Mouse (Mus musculus) CH12.LX (cell line): ENCODE data around the gene Pole2. TPM values are rescaled to one million over a fixed set of nuclear protein-coding genes. Genes with fewer than 3 reads are reported as not detected.

Experiments used
- DNase-seq: peaks from one replicate; pipeline ENCODE4 v3.0.0-alpha.2; 2013; ENCODE audit errors: extremely low read depth
- H3K27ac ChIP-seq: 2 replicates; pipeline ENCODE4 v1.5.1; 2012; ENCODE audit warnings: low read depth, mild to moderate bottlenecking, control low read depth, moderate library complexity; ENCODE audit not compliant: insufficient read depth
- H3K27me3 ChIP-seq: replicated peaks from 2 replicates; pipeline ENCODE3; 2012; ENCODE audit warnings: inconsistent platforms
- H3K36me3 ChIP-seq, 2 experiments: replicated peaks in 1 of 2; 2 replicates each; pipeline versions ENCODE3 to v1.6.1; 2012; ENCODE audit warnings: inconsistent platforms in 1 of 2, low read length in 1 of 2, mild to moderate bottlenecking in 1 of 2, mixed read lengths in 1 of 2, moderate library complexity in 1 of 2; ENCODE audit not compliant: control insufficient read depth in 1 of 2, insufficient read depth in 1 of 2
- H3K4me1 ChIP-seq, 2 experiments: 2 replicates each; pipeline ENCODE4 v1.6.1; 2012; ENCODE audit warnings: inconsistent platforms in 1 of 2, moderate library complexity in 1 of 2; ENCODE audit not compliant: insufficient read depth in 2 of 2, control insufficient read depth in 1 of 2
- H3K4me2 ChIP-seq: 2 replicates; pipeline ENCODE4 v1.6.1; 2012; ENCODE audit warnings: low read depth, mild to moderate bottlenecking, control low read depth; ENCODE audit not compliant: poor library complexity, insufficient read depth, severe bottlenecking
- H3K4me3 ChIP-seq, 3 experiments: fragments of 150-350 bp in 1 of 3; sonication (generic) in 1 of 3; replicated peaks in 1 of 3; 2 replicates each; pipeline versions ENCODE3 to v1.5.1; 2011 to 2012; ENCODE audit warnings: low read depth in 2 of 3, low read length in 2 of 3, mild to moderate bottlenecking in 2 of 3, moderate library complexity in 2 of 3, control low read depth in 1 of 3, improper control_type of control experiment in 1 of 3, inconsistent platforms in 1 of 3, mixed read lengths in 1 of 3; ENCODE audit not compliant: poor library complexity in 1 of 3
- H3K79me2 ChIP-seq: replicated peaks from 2 replicates; pipeline ENCODE4 v1.6.1; 2012; ENCODE audit warnings: mild to moderate bottlenecking, moderate library complexity; ENCODE audit not compliant: control insufficient read depth, poor library complexity, insufficient read depth, severe bottlenecking; ENCODE audit errors: extremely low read depth
- H3K9ac ChIP-seq: 2 replicates; pipeline ENCODE4 v1.6.1; 2012; ENCODE audit warnings: low read depth, mild to moderate bottlenecking, control low read depth, moderate library complexity; ENCODE audit not compliant: insufficient read depth
- H3K9me3 ChIP-seq: replicated peaks from 2 replicates; pipeline ENCODE3; 2012; ENCODE audit warnings: low read length, inconsistent platforms, mixed read lengths
- CHD1 ChIP-seq: IDR thresholded peaks from 2 replicates; pipeline ENCODE4 v1.6.1; 2012; ENCODE audit warnings: low read depth, low read length, improper control_type of control experiment, inconsistent platforms
- CTCF ChIP-seq, 2 experiments: IDR thresholded peaks in 1 of 2; conservative IDR thresholded peaks in 1 of 2; 2 replicates each; pipeline ENCODE4 v1.5.1; 2011 to 2012; ENCODE audit warnings: low read depth in 2 of 2, low read length in 2 of 2, improper control_type of control experiment in 1 of 2, inconsistent platforms in 1 of 2, mild to moderate bottlenecking in 1 of 2, moderate library complexity in 1 of 2
- E2F4 ChIP-seq: IDR thresholded peaks from 2 replicates; pipeline ENCODE4 v1.6.1; 2011; ENCODE audit warnings: low read depth, low read length, improper control_type of control experiment; ENCODE audit not compliant: insufficient replicate concordance
- ELF1 ChIP-seq: IDR thresholded peaks from 2 replicates; pipeline ENCODE4 v1.6.1; 2014; ENCODE audit warnings: low read depth, mild to moderate bottlenecking, inconsistent platforms, low read length, improper control_type of control experiment
- ETS1 ChIP-seq: conservative IDR thresholded peaks from 2 replicates; pipeline ENCODE4 v1.6.1; 2012; ENCODE audit warnings: low read depth, mild to moderate bottlenecking, inconsistent platforms, low read length, improper control_type of control experiment, moderate library complexity
- GABPA ChIP-seq: IDR thresholded peaks from 2 replicates; pipeline ENCODE4 v1.6.1; 2012; ENCODE audit warnings: low read depth, low read length, improper control_type of control experiment, inconsistent platforms; ENCODE audit not compliant: insufficient replicate concordance
- IRF4 ChIP-seq: IDR thresholded peaks from 2 replicates; pipeline ENCODE4 v1.6.1; 2014; ENCODE audit warnings: low read depth, mild to moderate bottlenecking, inconsistent platforms, low read length, improper control_type of control experiment
- JUN ChIP-seq: IDR thresholded peaks from 2 replicates; pipeline ENCODE4 v1.6.1; 2011; ENCODE audit warnings: low read depth, mild to moderate bottlenecking, low read length, improper control_type of control experiment, moderate library complexity; ENCODE audit not compliant: insufficient read depth
- JUND ChIP-seq: conservative IDR thresholded peaks from 2 replicates; pipeline ENCODE4 v1.6.1; 2011; ENCODE audit warnings: low read depth, low read length, improper control_type of control experiment
- KAT2A ChIP-seq: IDR thresholded peaks from 2 replicates; pipeline ENCODE4 v1.6.1; 2012; ENCODE audit warnings: low read length, improper control_type of control experiment, inconsistent platforms; ENCODE audit not compliant: insufficient replicate concordance
- MAFK ChIP-seq: IDR thresholded peaks from 2 replicates; pipeline ENCODE4 v1.6.1; 2011; ENCODE audit warnings: low read length, improper control_type of control experiment; ENCODE audit not compliant: insufficient replicate concordance
- MAX ChIP-seq: IDR thresholded peaks from 2 replicates; pipeline ENCODE4 v1.6.1; 2011; ENCODE audit warnings: low read length, improper control_type of control experiment
- MAZ ChIP-seq: IDR thresholded peaks from 2 replicates; pipeline ENCODE4 v1.6.1; 2012; ENCODE audit warnings: low read depth, mild to moderate bottlenecking, inconsistent platforms, low read length, improper control_type of control experiment, moderate library complexity
- MXI1 ChIP-seq: IDR thresholded peaks from 2 replicates; pipeline ENCODE4 v1.6.1; 2011; ENCODE audit warnings: mild to moderate bottlenecking, low read depth, low read length, improper control_type of control experiment
- NELFE ChIP-seq: IDR thresholded peaks from 2 replicates; pipeline ENCODE4 v1.6.1; 2011; ENCODE audit warnings: low read depth, low read length, improper control_type of control experiment
- NRF1 ChIP-seq: IDR thresholded peaks from 2 replicates; pipeline ENCODE4 v1.6.1; 2014; ENCODE audit warnings: low read depth, mild to moderate bottlenecking, inconsistent platforms, low read length, improper control_type of control experiment, moderate library complexity
- POLR2A ChIP-seq: IDR thresholded peaks from 2 replicates; pipeline ENCODE4 v1.6.1; 2011; ENCODE audit warnings: low read depth, mild to moderate bottlenecking, improper control_type of control experiment, low read length
- RCOR1 ChIP-seq: conservative IDR thresholded peaks from 2 replicates; pipeline ENCODE4 v1.6.1; 2012; ENCODE audit warnings: low read depth, mild to moderate bottlenecking, inconsistent platforms, low read length, improper control_type of control experiment
- SIN3A ChIP-seq: IDR thresholded peaks from 2 replicates; pipeline ENCODE4 v1.6.1; 2012; ENCODE audit warnings: low read length, improper control_type of control experiment, inconsistent platforms
- SMC3 ChIP-seq: IDR thresholded peaks from 2 replicates; pipeline ENCODE4 v1.6.1; 2011; ENCODE audit warnings: low read depth, low read length, improper control_type of control experiment
- TCF12 ChIP-seq: IDR thresholded peaks from 2 replicates; pipeline ENCODE4 v1.6.1; 2014; ENCODE audit warnings: low read depth, mild to moderate bottlenecking, inconsistent platforms, low read length, improper control_type of control experiment
- UBTF ChIP-seq: IDR thresholded peaks from 2 replicates; pipeline ENCODE4 v1.6.1; 2012; ENCODE audit warnings: low read depth, mild to moderate bottlenecking, inconsistent platforms, low read length, improper control_type of control experiment, moderate library complexity
- USF2 ChIP-seq: conservative IDR thresholded peaks from 2 replicates; pipeline ENCODE4 v1.6.1; 2011; ENCODE audit warnings: low read depth, low read length, improper control_type of control experiment
- ZKSCAN1 ChIP-seq: IDR thresholded peaks from 2 replicates; pipeline ENCODE4 v1.6.1; 2012; ENCODE audit warnings: low read depth, inconsistent platforms, low read length, improper control_type of control experiment, borderline replicate concordance
- ZMIZ1 ChIP-seq: IDR thresholded peaks from 2 replicates; pipeline ENCODE4 v1.6.1; 2012; ENCODE audit warnings: low read depth, mild to moderate bottlenecking, inconsistent platforms, low read length, improper control_type of control experiment
- dilution Hi-C: fragments of 300-500 bp; cut with MboI; formaldehyde crosslinking; loops from 2 replicates; pipeline ENCODE4 v1.14.3; 2020; ENCODE audit warnings: low sequenced_read_pairs; ENCODE audit not compliant: extremely low pct_unique_long_range_greater_than_20kb, extremely low pct_ligation_motif_present
- in situ Hi-C: fragments of 300-500 bp; cut with MboI; formaldehyde crosslinking; loops from 3 replicates; pipeline ENCODE4 v1.14.3; 2019; ENCODE audit warnings: low sequenced_read_pairs, low pct_ligation_motif_present, low pct_unique_long_range_greater_than_20kb, mixed read lengths
- polyA plus RNA-seq: library from polyadenylated mRNA; unstranded; fragments of >175 nt; gene quantifications from 2 replicates; pipeline ENCODE4 v1.2.1, GENCODE M21; 2012; ENCODE audit warnings: low read depth; ENCODE audit not compliant: insufficient read length
- total RNA-seq, 2 experiments: library from RNA; depleted of rRNA; stranded (reverse); fragments of 300-350 nt in 1 of 2; fragments of >200 nt in 1 of 2; gene quantifications; 2 replicates each; pipeline ENCODE4 v1.2.3; 2012 to 2014

Gene Pole2
- total and polyA plus RNA-seq, 3 experiments: 32.6 to 143 (median 37.1) TPM

DNA sequence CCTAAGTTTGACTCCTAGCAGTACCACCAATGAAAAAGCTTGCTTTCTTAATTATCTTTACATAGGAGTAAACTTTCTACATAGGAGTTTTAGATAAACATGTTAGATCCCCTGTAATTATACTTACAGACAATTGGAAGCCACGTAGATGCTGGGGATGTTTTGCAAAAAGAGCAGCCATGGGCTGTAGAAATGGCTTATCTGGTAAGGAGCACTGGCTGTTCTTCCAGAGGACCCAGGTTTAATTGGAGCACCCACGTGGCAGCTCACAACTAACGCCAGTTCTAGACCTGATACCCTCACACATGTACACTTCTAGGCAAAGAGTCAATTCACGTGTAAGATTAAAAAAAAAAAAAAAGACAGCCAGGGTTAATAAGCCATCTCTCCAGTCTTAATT is 46.2 kb downstream of the Pole2 start:
- in situ Hi-C loops: no loop called here
- dilution Hi-C loops: no loop called here
- DNase-seq: no peak
- H3K9ac ChIP-seq: no peak overlapping the region
- peaks cover 13 to 42% of the 10 kb centered on the region in 2 experiments for H3K36me3 ChIP-seq
- no peak overlapping the region for H3K4me3 ChIP-seq
- H3K79me2 ChIP-seq: peaks cover 37% of the 10 kb centered on the region
- TF ChIP-seq ZMIZ1: 0 out of 2 replicates have a peak, but pooled peaks have one; percentile 26
- no peak for TF ChIP-seq SIN3A
- no peak for TF ChIP-seq USF2
- TF ChIP-seq MXI1: no peak
- no peak for TF ChIP-seq MAX
- 0 out of 2 replicates have a peak, but pooled peaks have one; percentile 7 for TF ChIP-seq POLR2A
- no peak for TF ChIP-seq ELF1
- no peak for TF ChIP-seq CTCF (conservative IDR thresholded peaks at IDR 0.05 in 1 of 2, IDR thresholded peaks at IDR 0.05 in 1 of 2; ENCODE audit: low read depth in 2 of 2, low read length in 2 of 2)
- TF ChIP-seq KAT2A: no peak
- no peak for TF ChIP-seq MAZ
- TF ChIP-seq, all 38 proteins: peak for 2
- no peak overlapping the region for H3K4me2 ChIP-seq
- H3K9me3 ChIP-seq: peaks cover 3% of the 10 kb centered on the region
- no peak overlapping the region for H3K27ac ChIP-seq
- peaks cover 4% of the 10 kb centered on the region in 2 experiments; a peak in 3 of 4 replicates for H3K4me1 ChIP-seq
- no peaks in the 10 kb centered on the region for H3K27me3 ChIP-seq

DNA sequence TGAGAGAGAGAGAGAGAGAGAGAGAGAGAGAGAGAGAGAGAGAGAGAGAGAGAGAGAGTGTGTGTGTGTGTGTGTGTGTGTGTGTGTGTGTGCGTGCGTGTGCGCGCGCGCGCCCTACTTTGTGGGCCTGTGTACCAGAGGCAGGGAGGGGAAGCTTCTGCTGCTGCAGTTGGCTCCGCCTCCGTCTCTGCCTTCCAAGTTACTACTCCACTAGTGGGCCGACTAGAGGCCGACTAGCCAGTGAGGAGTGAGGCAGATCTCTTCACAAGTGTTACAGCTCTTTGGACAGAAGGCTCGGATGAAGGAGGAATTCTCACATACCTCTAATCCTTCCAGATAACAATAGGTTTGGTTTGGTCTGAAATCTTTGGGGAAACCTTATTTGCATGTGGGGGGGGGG is 48.6 kb downstream of the Pole2 start:
- in situ Hi-C loops: no loop called here

DNA sequence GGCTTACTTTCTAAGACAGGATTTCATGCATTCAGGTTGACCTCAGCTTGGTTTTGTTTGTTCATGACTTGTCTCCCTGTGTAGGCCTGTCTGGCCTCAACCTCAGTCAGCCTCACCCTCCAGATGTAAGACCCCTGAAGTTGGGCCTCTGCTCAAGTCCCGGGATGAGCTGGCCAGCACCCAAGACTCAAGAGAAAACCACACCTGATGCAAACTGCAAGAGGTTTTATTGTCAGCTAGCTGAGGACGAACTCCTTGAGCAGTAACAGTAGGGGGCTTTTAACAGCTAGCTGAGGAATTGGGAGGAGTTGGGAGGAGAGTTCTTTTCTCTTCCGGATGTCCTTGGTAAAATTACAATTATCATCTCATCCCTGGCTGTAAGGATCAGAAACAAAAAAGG is 50.5 kb downstream of the Pole2 start:
- in situ Hi-C loops: no loop called here
- TF ChIP-seq ETS1 (no peak), ZKSCAN1 (no peak), UBTF (no peak), NELFE (no peak), KAT2A (no peak), SMC3 (no peak), MAFK (no peak), ZMIZ1 (no peak), NRF1 (no peak), GABPA (no peak)
- TF ChIP-seq, all 38 proteins: peak for 0
- dilution Hi-C loops: no loop called here
- peaks cover 3% of the 10 kb centered on the region for H3K9me3 ChIP-seq
- H3K4me1 ChIP-seq: peaks cover 4% of the 10 kb centered on the region in 2 experiments; a peak in 3 of 4 replicates
- no peaks in the 10 kb centered on the region for H3K27me3 ChIP-seq
- no peak overlapping the region for H3K4me2 ChIP-seq
- H3K79me2 ChIP-seq: peaks cover 8% of the 10 kb centered on the region; the same call in 1 of the 2 replicates
- no peak overlapping the region for H3K4me3 ChIP-seq
- H3K9ac ChIP-seq: no peak overlapping the region
- peaks cover 26 to 69% of the 10 kb centered on the region in 2 experiments for H3K36me3 ChIP-seq
- no peak overlapping the region for H3K27ac ChIP-seq
- DNase-seq: no peak

More for the DNA sequence above, 48.6 kb downstream of the Pole2 start:
- Histone ChIP-seq H3K4me1 (peaks cover 4% of the 10 kb centered on the region in 2 experiments; a peak in 3 of 4 replicates), H3K36me3 (peaks cover 23 to 58% of the 10 kb centered on the region in 2 experiments), H3K9ac (no peak overlapping the region)
- no peak for DNase-seq
- TF ChIP-seq TCF12: no peak
- no peak for TF ChIP-seq GABPA
- TF ChIP-seq CHD1: no peak
- TF ChIP-seq JUND: no peak
- no peak for TF ChIP-seq IRF4
- TF ChIP-seq RCOR1: no peak
- TF ChIP-seq MAX: no peak
- TF ChIP-seq JUN: no peak
- no peak for TF ChIP-seq E2F4
- TF ChIP-seq, all 38 proteins: peak for 0
- Histone ChIP-seq H3K27me3 (no peaks in the 10 kb centered on the region), H3K79me2 (peaks cover 20% of the 10 kb centered on the region), H3K4me2 (no peak overlapping the region), H3K27ac (no peak overlapping the region), H3K9me3 (peaks cover 3% of the 10 kb centered on the region), H3K4me3 (no peak overlapping the region)
- dilution Hi-C loops: no loop called here
